Mouse (Mus musculus) lung, adult 18-20 months (tissue): ENCODE measurements around the gene Elf4.

Experiments used
- DNase-seq, 2 experiments: peaks; one replicate each; pipeline ENCODE4 v3.0.0; 2022; ENCODE audit warnings: mixed read lengths in 2 of 2

Gene Elf4

DNA sequence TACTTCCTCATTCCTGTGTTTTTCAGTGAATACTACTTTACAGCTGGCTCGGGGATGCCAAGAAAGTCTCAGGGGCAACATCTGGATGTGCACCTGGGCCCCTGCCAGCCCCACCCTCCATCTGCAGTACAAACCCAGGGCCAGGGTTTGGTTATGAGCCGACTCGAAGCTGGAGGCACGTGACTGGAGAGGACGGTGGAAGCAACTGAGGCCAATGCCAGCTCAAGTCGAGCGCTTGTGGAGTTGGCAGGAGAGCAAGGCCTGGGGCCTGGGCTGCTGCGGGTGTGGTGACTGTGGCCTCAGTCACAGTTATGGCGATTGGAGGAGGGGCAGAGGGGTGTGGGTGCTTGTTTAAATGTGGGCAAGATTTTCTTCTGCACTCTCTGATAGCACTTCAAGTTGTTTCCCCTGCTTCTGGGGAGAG, 27.4 kb downstream of the Elf4 start:
- DNase-seq, result peak; percentile 15 to 25

DNA sequence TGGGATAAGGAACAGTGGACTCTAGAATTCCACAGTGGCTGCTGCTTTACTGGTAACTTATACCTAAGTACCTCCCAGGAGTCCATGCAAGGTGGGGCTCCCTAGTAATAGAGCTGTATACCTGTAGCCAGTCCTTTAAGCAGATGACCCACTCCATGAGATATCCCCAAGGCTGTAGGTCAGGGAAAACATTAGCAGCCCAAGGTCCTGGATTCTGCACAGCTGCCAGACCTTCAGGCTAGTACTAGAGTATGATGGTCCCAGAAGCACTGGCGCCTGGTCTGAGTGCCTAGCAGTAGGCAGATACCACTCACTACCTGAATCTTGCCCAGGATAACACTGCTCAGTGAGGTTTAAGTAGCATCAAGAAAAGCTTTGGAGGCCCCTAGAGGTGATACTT, 28.7 kb downstream of the Elf4 start:
- DNase-seq, result no peak

DNA sequence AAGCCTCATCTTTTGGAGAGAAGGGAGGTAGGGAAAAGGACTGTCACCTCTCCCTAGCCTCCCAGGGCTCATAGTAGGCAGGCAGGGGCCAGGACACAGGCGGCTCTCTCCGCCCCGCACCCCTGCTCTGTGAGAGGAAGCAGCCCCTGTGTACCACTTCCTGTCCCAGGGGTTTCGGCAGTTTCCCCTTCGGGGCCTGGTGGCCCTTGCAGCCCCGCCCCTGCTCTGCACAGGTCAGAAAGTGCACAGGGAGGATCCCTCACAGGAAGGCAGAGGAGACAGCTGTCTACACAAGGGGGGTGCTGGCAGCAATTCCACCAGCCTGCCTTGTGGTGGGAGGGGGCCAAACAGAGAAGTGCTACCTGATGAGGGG, 29.4 kb downstream of the Elf4 start:
- peak; percentile 58 to 61 for DNase-seq

DNA sequence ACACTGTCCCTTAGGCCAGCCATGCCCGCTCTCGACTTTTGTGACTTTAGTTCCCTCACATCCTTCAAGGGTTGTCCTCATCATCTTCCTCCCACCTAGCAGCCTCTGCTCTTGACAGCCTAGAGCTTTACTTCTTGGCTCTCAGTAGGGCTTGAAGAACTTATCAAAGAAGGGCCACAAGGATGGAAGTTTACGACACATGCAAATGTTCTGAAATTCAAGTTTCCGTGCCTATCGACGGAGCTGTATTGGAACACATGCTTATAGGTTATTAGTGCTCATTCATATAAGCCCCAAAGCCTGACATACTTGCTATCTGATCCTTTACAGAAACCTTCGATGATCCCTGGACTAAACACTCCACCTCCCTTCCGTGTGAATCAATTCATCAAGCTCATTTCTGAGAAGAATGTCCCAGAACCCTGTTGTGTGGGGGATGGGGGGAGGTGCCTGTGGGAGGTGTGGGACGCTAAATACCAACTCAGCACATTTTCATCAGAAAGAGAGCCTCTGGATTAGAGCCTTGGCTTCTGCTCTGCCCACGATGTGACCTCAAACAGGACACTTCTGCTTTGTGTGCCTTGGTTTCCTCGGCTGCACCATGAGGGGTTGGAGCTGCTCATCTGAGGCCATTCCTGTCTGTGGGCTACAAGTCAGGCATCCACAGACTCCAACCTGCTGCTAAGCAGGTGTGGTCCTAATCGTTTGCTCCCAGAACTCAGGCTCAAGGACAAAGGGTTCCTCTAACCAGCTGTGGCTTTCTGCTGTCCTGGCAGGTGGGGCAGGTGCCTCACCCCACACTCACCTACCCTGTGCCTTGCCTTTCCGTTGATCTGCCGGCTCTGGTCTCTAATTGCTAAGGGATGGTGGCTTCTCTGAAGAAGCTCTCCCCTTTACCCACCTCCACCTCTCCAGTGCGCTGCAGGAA, 30.1 kb downstream of the Elf4 start:
- no peak for DNase-seq

DNA sequence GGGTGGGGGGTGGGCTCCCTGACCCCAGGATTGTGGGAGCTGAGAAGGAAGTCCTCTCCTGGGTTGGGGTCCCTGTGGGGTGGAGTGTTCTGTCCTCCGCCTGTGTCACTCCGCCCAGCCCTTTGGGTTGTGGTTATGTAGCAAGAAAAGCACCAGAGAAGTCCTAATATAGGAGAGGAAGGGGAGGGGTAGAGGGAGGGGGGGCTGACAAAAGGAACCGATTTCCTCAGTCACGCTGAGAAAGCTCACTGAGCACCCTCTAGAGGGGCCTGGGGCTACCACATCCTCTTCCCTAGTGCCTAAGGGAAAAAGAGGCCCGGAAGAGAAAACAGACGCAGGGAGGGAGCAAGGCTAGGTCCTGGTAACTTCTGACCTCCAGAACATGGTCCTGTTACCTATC, 33.4 kb downstream of the Elf4 start:
- DNase-seq, result peak in 1 of 2 experiments; percentile 36

DNA sequence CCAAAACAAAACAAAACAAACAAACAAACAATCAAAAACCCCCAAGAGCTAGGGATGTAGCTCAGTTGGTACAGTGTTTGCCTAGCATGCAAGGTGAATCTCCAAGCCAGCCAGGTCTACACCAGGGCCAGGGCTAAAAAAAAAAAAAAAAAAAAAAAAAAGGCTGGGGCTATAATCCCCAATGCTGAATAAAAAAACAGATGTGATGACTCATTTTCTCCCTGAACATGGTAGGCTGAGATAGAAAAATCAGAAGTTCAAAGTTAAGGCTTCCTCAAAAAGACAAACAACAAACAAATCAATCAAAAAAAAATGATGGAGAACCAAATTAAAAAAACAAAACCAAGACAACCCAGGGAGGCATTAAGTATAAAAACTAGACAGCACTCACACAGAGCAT, 33.8 kb downstream of the Elf4 start:
- DNase-seq, result no peak

DNA sequence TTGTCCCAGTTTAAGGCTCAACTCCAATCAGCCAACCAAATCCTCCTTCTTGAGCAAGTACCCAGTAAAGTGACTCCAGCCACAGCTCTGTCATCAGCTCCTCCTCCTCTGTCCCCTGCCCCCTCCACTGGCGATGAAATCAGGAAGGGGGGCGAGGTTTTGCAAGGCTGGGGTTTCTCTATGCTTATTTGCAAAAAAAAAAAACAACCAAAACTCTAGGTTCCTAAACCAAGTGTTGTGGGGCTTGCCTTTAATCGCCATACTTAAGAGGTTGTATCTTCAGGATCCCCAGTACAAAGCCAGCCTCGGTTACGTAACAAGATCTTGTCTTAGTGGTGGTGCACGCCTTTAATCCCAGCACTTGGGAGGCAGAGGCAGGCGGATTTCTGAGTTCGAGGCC, 34.3 kb downstream of the Elf4 start:
- DNase-seq, result no peak

DNA sequence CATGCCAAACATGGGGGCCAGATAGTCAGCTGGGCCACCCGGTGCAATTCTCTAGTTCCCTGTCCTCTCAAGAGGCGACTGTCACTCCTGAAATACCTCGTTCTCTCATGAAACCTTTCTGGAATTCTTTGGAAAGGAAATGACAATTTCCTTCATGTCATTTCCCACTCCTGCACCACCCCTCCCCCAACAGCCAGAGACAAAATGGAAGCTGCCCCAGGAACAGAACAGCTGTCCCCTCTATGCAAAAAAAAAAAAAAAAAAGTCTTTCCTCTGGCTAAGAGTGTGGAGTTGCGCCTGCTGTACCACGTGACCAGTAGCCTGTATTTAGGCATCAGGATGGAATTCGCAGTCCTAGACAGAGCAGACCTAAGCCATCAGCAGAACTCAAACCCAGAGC, 34.7 kb downstream of the Elf4 start:
- DNase-seq, result peak in 1 of 2 experiments; percentile 16

DNA sequence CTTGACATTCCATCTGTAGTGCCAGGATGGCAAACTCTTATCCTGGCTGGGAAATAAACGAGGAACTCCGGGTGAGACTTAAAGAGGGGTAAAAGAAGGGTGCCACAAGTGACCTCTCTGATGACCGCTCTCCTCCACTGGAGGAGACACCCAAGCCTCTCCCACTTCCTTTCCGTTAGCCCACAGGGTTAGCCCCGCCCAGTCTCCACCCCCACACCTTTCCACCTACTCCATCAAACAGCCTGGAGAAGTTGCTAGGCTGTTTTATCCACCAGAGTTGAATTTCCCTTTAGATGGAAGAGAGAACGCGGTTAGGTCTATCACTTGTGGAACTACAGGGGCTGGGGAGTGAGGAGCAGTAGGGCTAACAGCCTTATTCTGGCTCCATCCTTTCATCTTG, 37.7 kb downstream of the Elf4 start:
- DNase-seq, result peak; percentile 67

DNA sequence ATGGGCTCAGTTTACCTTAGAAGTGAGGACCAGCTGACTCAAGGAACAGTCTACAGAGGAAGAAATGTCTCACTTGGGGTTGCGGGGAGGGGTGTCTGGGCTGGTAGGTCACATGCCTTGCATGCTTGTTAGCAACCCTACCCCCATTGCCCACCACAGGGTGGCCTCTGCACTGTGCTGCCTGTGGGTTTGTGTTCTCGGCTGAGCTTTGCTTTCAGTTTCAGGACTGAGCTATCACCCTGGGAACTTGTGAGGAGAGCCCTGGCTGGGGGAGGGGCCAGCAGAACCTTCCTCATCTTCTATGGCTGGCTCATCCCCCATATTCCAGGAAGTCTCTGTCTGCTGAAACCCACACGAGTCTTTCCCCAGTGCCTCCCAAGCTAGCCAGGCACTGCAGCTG, 38.3 kb downstream of the Elf4 start:
- peak; percentile 54 to 60 for DNase-seq

DNA sequence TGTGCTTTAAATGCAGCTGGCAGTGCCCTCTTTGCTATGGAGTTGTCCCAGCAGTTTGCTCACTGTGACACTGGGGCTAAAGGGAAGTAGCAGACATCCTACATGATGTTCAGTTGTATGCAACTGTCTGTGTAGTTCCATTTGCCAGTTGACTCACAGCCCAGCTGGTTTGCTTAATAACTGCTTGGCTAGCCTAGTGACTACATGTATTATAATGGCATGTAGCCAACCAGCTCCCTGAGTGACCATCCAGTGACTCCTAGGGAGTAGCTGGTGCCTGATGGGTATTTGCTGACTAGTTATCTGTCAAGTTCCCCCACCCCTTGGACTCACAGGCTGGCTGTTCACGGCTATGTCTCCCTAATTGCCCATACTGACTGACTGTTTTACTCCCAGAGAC, 39.3 kb downstream of the Elf4 start:
- DNase-seq, result peak in 1 of 2 experiments; percentile 15

DNA sequence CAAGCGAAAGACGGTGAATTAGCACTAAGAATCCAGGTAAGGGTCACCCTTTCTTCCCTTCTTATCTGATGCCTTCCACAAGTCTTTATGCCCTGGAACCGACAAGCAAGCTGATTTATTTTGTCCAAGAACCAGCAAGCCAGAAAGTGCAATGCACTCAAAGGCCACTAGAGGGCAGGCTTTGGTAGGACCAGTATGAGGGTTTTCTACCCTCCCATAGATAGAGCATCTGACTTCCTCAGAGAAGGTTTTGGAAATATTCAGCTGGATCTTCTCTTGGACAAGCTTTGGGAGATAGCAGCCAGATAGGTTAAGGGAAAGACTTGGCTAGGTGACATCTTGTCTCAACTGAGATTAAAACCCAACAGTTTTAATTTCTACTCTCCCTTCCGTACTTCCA, 39.9 kb downstream of the Elf4 start:
- DNase-seq, result peak; percentile 65 to 70

DNA sequence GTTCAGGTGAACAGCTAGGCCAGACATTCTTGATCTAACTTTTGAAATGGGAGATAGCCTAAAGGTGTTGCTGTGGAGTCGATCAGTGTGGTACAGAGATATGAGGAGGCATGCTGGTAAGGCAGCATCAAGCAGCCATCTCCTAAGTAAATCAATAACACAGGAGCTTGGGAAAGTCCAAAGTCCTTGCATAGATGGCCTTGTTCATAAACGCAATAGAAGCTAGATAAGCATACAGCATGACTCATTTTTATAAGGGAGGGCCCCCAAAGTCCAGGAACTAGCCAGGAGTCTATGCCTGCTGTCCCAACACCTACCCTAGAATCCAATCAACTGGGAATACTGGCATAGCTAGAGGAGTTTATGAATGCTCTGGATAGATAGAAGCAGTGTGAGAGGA, 44.5 kb downstream of the Elf4 start:
- no peak for DNase-seq

DNA sequence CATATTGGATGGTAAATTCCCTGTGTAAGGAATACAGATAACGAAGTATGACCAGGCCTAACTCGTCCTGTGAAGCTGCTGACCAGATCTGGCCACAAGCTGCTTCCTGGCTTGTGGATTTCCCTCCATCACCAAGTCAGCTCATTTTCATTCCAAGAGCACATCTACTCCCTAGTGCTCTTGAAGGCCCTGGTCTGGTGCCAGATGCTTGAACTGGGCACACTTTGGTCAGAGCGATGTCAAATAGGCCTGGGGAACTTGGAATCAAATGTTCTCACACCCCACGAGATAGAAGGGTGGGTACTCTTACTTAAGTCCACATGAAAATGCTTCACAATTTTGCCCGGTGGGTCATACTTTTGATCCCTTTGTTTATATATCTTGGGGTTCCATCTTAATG, 48.6 kb downstream of the Elf4 start:
- peak; percentile 40 to 65 for DNase-seq

DNA sequence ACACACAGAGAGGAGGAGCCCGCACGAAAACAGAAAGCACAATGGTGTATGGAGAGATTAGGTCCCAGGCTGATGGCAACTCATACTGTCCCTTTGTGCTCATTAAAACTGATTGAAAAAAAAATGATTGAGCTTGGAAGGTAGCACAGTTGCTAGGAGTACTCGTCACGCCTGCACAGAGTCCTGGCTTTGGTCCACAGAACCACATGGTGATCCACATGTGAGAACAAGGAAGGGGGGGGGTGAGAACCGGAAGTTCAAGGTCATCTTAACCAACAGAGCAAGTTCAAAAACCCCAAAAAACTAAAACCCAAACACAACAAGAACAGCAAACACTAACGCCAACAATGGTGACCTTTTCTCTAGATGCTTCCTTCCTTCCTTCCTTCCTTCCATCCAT, 50.3 kb downstream of the Elf4 start:
- DNase-seq, result no peak

DNA sequence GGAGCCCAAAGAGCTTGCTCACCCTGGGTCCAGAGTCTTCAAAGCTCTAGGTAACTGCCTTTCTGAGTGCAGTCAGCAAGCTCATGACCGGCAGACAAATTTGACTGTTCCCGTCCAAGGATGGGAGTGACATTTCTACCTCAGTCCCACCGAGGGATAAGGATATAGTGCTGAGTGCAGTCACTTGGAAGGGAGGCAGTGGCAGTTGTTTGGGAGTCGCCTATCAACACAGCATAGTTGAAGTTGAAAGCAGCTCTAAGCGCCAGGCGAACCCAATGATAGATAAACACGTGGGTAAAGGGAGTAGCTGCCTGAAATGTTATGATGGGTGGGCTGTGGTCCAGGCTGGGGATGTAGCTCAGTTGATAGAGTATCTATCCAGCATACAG, 52.5 kb downstream of the Elf4 start:
- DNase-seq, result no peak

DNA sequence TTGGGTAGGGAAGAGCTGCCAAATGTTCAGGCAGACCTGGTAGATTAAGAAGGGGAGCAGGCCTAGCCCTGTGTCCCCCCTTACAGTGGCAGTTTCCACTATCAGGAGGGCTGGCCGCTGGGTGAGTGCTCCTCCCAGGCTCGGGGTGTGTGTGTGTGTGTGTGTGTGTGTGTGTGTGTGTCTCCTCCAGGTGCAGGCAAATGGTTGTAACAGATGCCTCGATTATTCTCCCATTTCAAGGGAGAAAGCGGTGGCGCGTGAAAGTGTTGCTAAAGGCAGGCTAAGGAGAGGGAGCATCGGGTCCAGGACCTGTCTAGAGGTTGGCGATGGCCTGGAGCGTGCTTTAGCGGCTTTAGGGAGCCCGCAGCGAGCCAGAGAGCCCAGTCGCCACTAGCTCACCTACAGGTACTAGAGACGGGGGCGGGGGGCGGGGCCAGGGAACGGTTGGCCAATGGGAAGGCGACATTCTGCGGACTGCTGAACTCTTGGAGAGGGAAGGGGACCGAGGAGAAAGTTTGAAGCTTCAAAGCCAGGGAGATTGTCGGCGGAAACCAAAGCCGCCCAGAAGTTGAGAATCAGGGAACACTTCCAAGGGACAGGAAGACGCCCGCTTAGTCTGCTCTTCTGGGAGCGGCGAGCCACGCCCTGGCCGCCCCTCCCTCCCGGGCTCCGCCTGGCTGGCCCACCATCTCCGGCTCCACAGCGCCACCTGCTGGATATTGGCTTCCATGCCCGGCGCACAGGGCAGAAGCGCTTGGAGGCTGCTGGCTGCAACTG, 53.1 kb downstream of the Elf4 start:
- DNase-seq, result peak; percentile 76 to 82

DNA sequence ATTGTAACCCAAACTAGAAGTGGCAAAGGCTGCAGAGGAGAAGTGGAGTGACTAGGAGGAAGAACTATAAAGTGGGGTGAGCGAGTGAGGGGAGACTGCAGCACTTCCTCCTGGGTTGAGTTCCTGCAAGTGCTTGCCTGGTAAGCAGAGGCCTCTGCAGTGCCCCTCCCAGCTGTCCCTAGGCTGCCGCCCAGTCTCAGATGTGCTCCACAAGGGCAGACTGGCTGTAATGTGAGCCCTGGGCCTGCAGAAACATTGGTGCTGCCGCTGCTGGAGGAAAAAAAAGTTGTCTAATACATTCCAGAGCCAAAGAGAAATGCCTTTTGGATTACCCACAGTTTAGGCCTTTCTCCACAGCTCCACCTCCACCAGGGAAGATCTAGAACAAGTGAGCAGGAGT, 57.8 kb downstream of the Elf4 start:
- DNase-seq, result no peak

DNA sequence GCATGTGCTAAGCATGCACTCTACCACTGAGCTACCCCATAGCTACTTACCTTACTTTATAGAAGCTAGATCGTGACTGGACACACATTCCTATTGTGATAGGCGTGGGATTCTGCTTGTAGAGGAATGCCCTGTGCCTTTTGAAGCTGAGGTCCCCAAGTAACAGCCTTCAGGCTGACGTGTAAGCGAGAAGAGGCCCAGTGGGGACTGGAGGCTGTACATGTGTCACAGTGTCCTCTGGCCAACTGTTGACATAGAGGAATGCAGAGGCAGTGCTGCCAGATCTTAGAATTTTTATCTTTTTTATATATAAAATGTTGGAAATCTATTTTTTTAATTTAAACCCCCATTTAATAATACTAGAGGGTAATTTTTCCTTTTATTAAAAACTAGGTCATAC, 62.9 kb downstream of the Elf4 start:
- DNase-seq, result no peak

DNA sequence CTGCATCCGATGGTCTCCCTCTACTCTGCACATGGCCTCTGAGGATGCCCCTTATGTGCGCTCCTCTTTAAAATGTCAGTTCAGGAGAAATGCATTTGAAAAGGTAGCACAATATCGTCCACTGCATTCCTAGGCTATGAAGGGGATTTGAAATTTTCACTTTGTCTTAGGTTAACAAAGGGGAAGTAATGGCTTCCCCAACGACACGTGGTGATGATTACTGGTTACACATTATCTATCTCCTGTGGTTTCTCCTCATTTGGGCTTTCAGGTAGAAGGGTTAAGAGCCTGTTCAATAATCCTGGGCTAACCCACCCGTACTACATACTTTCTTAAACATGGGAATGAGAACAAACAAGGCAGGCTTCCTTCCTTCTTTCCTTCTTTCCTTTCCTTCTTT, 73.6 kb downstream of the Elf4 start:
- DNase-seq, result no peak

DNA sequence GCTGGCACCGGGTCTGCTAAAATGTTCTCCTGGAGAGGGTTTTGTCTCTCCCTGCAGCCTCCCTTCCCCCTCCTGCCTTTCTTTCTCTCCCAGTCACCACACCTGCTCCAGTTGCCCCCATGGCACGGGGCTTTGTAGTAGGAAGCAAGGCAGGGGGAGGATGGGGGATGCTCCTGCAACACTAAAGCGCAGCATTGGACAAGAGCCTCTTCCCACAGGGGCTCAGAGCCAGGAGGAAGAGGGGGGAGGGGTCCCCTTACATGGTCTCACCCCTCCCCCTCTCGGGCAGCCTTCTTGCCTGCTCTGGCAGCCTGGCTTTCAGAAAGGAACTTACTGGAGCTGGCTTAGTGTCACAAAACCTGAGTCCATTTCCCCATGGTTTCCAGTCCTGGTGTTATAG, 77.0 kb downstream of the Elf4 start:
- no peak for DNase-seq

DNA sequence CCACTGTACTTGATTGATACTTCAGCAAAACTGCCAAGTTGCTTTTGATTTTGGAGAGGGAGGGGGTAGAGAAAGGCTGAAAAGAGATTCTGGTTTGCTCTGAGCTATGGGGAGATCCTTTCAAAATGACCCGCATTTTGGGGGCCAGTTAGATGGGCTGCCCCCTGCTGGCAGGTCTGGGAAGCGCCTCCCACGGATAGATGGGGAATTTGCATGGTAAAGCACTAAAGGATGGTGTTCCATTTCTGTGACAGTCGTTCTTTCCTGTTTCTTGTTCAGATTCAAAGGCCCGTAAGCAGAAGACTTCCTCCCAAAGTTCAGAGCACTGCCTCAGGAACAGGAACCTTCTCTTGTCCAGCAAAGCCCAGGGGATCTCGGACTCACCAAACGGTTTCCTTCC, 79.3 kb downstream of the Elf4 start:
- DNase-seq, result peak; percentile 12 to 30

DNA sequence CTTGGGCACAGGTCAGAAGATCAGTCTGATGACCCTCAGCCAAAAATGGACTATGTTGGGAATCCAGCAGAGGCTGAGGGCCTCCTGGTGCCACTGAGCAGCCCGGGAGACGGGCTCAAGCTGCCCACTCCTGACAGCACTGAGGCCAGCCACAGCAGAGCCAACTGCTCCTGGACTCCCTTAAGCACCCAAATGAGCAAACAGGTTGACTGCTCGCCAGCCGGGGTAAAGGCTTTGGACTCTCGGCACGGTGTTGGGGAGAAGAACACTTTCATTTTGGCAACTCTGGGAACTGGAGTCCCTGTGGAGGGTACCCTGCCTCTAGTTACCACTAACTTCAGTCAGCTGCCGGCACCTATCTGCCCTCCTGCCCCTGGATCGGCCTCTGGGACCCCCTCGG, 95.1 kb downstream of the Elf4 start:
- DNase-seq, result no peak
